Mouse (Mus musculus): ENCODE measurements around the gene Lsamp. TPM values are rescaled to one million over a fixed set of nuclear protein-coding genes. Genes with fewer than 3 reads are reported as not detected.

The Lsamp gene
- polyA plus RNA-seq, 1 experiment from 2014 or later: 1.5 TPM

DNA sequence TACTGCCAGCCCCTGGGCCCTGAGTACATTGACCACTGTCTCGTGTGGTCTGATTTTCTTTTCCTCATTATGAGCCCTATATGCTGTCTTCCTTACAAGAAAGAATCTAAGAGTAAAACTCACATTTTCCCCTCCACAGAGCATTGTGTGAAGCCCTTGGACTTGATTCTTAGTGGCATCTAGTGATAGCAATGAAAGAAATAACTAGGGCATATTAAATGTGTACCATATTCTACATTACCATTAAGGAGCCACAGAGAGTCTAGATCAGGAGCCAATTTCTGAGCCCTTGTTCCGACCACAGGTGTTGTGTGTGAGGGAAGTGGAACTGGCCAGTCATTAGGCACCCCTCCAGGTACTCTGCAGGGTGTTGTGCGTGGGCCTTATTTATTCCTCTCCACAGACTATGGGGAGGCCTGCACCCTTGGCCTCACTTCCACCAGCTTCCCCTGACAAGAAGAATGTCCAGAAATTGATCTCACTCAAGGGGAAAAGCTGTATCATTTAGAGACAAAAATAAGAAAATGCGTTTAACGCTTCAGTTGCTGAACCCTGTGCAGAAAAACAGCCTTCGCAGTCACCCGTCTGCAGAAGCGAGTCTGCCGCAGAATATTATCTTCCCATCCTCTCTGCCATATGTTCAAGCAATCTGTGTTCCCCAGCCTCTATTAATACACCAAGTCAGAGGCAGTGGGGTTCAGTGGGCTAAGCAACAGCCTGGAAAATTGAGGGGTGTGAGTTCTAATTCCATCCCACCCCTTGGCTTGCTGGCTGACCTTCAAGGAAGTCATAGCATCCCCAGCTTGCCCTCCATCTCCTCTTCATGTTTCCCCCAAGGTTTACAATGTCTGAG, 2032.9 kb downstream of the Lsamp start:
- H3K9ac ChIP-seq (ENCODE audit: low read depth, low read length): no peak overlapping the region
- no peak for TF ChIP-seq CTCF (IDR thresholded peaks at IDR 0.05; ENCODE audit: low read depth)

DNA sequence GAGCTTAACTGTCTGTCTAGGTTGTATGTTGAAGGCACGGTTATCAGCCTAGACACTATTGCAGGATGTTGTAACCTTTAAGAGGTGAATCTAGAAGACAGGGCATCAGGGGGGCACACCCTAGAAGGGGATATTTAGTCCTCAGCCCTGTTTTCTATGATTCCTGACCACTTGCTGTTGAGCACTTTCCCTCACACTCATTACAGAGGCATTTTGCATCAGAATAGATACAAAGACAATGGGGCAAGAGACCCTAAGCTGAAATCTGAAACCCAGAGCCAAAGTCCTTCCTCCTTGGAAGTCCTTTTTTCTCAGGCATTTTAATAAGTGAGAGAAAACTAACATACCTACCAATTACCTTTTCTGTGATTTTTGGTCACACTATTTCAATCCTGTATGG, 2038.4 kb downstream of the Lsamp start:
- Histone ChIP-seq H3K36me3 (ENCODE audit: control insufficient read depth, insufficient read depth) (no peaks in the 10 kb centered on the region), H3K4me3 (ENCODE audit: low read depth, low read length) (no peak overlapping the region), H3K27me3 (replicated peaks; ENCODE audit: control insufficient read depth, insufficient read depth, low read length) (no peaks in the 10 kb centered on the region), H3K9ac (ENCODE audit: low read depth, low read length) (no peak overlapping the region), H3K9me3 (ENCODE audit: control insufficient read depth) (no peaks in the 10 kb centered on the region), H3K27ac (ENCODE audit: low read depth, low read length) (no peak overlapping the region), H3K4me2 (replicated peaks; ENCODE audit: low read depth) (no peak overlapping the region), H3K4me1 (replicated peaks; ENCODE audit: control insufficient read depth, insufficient read depth, low read length) (no peaks in the 10 kb centered on the region)
- WGBS: 65% methylated on average over 1 of the region's 1 CpGs
- ATAC-seq: no peak
- TF ChIP-seq CTCF (IDR thresholded peaks at IDR 0.05; ENCODE audit: low read depth): no peak

More for the DNA sequence above, 2032.9 kb downstream of the Lsamp start:
- 89% methylated on average over 9 of the region's 9 CpGs for WGBS
- Histone ChIP-seq H3K36me3 (ENCODE audit: control insufficient read depth, insufficient read depth) (no peaks in the 10 kb centered on the region), H3K4me2 (replicated peaks; ENCODE audit: low read depth) (no peak overlapping the region), H3K4me1 (replicated peaks; ENCODE audit: control insufficient read depth, insufficient read depth, low read length) (no peaks in the 10 kb centered on the region), H3K27ac (ENCODE audit: low read depth, low read length) (no peak overlapping the region), H3K9me3 (ENCODE audit: control insufficient read depth) (no peaks in the 10 kb centered on the region), H3K27me3 (replicated peaks; ENCODE audit: control insufficient read depth, insufficient read depth, low read length) (no peaks in the 10 kb centered on the region), H3K4me3 (ENCODE audit: low read depth, low read length) (no peak overlapping the region)
- no peak for ATAC-seq

DNA sequence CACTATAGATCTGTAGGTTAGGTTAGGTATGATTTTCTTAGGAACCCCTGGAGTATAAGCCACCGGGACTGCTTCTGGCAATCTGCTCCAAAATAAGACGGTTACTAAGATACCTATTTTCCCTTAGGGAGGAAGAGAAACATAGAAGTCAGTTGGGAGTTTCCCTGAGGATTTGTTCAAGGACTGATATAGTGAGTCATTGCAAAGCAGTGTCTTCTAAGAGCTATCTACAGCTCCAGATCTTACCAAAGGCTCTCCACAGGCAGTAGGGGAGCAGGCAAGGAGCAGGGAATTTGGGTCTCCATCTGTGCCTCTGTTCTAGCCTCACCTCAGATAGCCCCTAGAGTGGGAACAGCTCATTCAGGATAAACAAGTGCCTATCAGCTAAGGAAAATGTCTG, 2047.9 kb downstream of the Lsamp start:
- H3K9me3 ChIP-seq (ENCODE audit: control insufficient read depth): no peaks in the 10 kb centered on the region
- no peaks in the 10 kb centered on the region for H3K4me1 ChIP-seq (replicated peaks; ENCODE audit: control insufficient read depth, insufficient read depth, low read length)
- ATAC-seq: no peak
- H3K27me3 ChIP-seq (replicated peaks; ENCODE audit: control insufficient read depth, insufficient read depth, low read length): no peaks in the 10 kb centered on the region
- no peak overlapping the region for H3K27ac ChIP-seq (ENCODE audit: low read depth, low read length)
- no peak overlapping the region for H3K9ac ChIP-seq (ENCODE audit: low read depth, low read length)
- no peak overlapping the region for H3K4me3 ChIP-seq (ENCODE audit: low read depth, low read length)
- no peak for TF ChIP-seq CTCF (IDR thresholded peaks at IDR 0.05; ENCODE audit: low read depth)
- no peaks in the 10 kb centered on the region for H3K36me3 ChIP-seq (ENCODE audit: control insufficient read depth, insufficient read depth)
- no peak overlapping the region for H3K4me2 ChIP-seq (replicated peaks; ENCODE audit: low read depth)
- 92% methylated on average over 2 of the region's 2 CpGs for WGBS

DNA sequence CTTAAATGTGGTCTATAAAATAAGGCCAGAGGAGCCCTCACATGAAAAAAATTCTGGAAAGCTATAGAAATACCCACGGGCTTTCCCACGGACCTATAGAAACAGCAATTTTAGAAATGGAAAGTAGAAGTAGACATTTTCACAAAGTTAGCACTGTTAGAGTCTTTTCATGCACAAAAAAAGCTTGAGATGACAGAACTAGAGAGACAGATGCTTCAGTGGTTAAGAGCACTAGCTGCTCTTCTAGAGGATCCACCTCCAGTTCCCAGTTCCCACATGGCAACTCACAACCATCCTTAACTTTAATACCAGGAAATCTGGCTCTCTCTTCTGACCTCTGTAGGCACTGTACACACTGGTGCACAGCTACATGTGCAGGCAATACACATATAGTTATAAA, 2049.3 kb downstream of the Lsamp start:
- no peak for TF ChIP-seq CTCF (IDR thresholded peaks at IDR 0.05; ENCODE audit: low read depth)

DNA sequence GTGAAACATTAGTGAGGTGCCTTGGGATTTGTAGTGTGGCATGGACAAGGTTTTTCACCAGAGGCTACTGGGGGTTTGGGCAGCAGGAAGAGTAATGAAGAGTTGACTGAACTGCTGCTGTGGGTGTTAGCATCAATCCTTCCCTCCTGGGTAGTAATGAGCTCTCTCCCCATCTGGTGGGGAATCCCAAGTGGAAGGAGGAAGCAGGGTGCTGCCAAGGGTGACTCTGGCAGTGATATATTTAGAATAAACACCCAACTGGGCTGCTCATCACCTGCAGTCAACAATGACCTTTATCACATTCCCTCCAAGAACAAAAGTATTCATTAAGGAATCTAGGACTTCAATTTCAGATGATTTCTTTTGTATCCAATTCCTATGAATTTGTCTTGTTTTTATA, 2064.0 kb downstream of the Lsamp start:
- Histone ChIP-seq H3K9me3 (ENCODE audit: control insufficient read depth) (no peaks in the 10 kb centered on the region), H3K4me1 (replicated peaks; ENCODE audit: control insufficient read depth, insufficient read depth, low read length) (no peaks in the 10 kb centered on the region), H3K27ac (ENCODE audit: low read depth, low read length) (no peak overlapping the region), H3K4me3 (ENCODE audit: low read depth, low read length) (no peak overlapping the region), H3K36me3 (ENCODE audit: control insufficient read depth, insufficient read depth) (no peaks in the 10 kb centered on the region), H3K4me2 (replicated peaks; ENCODE audit: low read depth) (no peak overlapping the region), H3K27me3 (replicated peaks; ENCODE audit: control insufficient read depth, insufficient read depth, low read length) (no peaks in the 10 kb centered on the region), H3K9ac (ENCODE audit: low read depth, low read length) (no peak overlapping the region)
- no peak for TF ChIP-seq CTCF (IDR thresholded peaks at IDR 0.05; ENCODE audit: low read depth)
- ATAC-seq: no peak

More for the DNA sequence above, 2049.3 kb downstream of the Lsamp start:
- Histone ChIP-seq H3K4me2 (replicated peaks; ENCODE audit: low read depth) (no peak overlapping the region), H3K4me3 (ENCODE audit: low read depth, low read length) (no peak overlapping the region), H3K9me3 (ENCODE audit: control insufficient read depth) (no peaks in the 10 kb centered on the region), H3K27me3 (replicated peaks; ENCODE audit: control insufficient read depth, insufficient read depth, low read length) (no peaks in the 10 kb centered on the region), H3K36me3 (ENCODE audit: control insufficient read depth, insufficient read depth) (no peaks in the 10 kb centered on the region), H3K4me1 (replicated peaks; ENCODE audit: control insufficient read depth, insufficient read depth, low read length) (no peaks in the 10 kb centered on the region), H3K9ac (ENCODE audit: low read depth, low read length) (no peak overlapping the region), H3K27ac (ENCODE audit: low read depth, low read length) (no peak overlapping the region)
- no peak for ATAC-seq
- WGBS: 87% methylated on average over 2 of the region's 2 CpGs

DNA sequence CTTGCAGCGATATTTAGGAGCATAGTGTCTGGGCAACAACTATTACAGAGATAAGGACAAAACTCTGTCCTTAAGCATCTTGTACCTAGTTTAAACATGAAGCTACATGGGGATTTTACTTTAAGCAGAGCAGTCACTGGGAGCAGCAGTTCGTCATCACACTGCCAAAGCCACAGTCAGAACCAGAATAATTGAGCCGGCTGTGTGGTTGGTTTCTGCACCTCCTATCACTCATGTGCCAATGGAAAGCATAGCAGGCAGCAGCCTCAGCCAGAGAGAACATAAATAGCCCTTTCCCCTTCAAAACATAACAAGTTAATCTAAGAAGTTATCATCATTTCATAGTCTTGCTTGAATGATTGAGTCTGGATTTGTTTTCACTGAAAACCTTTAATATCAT, 2075.8 kb downstream of the Lsamp start:
- ATAC-seq: no peak
- no peaks in the 10 kb centered on the region for H3K4me1 ChIP-seq (replicated peaks; ENCODE audit: control insufficient read depth, insufficient read depth, low read length)
- no peaks in the 10 kb centered on the region for H3K36me3 ChIP-seq (ENCODE audit: control insufficient read depth, insufficient read depth)
- no peaks in the 10 kb centered on the region for H3K9me3 ChIP-seq (ENCODE audit: control insufficient read depth)
- WGBS: 66% methylated on average over 3 of the region's 3 CpGs
- TF ChIP-seq CTCF (IDR thresholded peaks at IDR 0.05; ENCODE audit: low read depth): no peak
- H3K27me3 ChIP-seq (replicated peaks; ENCODE audit: control insufficient read depth, insufficient read depth, low read length): no peaks in the 10 kb centered on the region
- no peak overlapping the region for H3K4me3 ChIP-seq (ENCODE audit: low read depth, low read length)
- H3K4me2 ChIP-seq (replicated peaks; ENCODE audit: low read depth): no peak overlapping the region
- no peak overlapping the region for H3K9ac ChIP-seq (ENCODE audit: low read depth, low read length)
- H3K27ac ChIP-seq (ENCODE audit: low read depth, low read length): no peak overlapping the region
